Mouse (Mus musculus) kidney, postnatal 14 days (tissue): ENCODE measurements around the gene Parvg.
A peak's percentile ranks its signal among the peaks of the same experiment; 100 is the strongest.

Experiments
- DNase-seq: peaks from one replicate; pipeline ENCODE4 v3.0.0; 2022; ENCODE audit warnings: mixed read lengths

Gene Parvg

GRCm38 (mm10) chr15:84310271-84310670, 13.6 kb upstream of the Parvg start:
- no peak for DNase-seq

- no peak for DNase-seq
Observed at GRCm38 (mm10) chr15:84311295-84312085, 12.3 kb upstream of the Parvg start.

- DNase-seq, result no peak
Observed at GRCm38 (mm10) chr15:84312878-84313565, 10.8 kb upstream of the Parvg start.

- DNase-seq, result no peak
Observed at GRCm38 (mm10) chr15:84313566-84313878, 10.3 kb upstream of the Parvg start.

GRCm38 (mm10) chr15:84314420-84315080, 9.3 kb upstream of the Parvg start:
- DNase-seq, result no peak

GRCm38 (mm10) chr15:84315276-84316046, 8.4 kb upstream of the Parvg start:
- DNase-seq, result peak; percentile 41

GRCm38 (mm10) chr15:84319393-84319792, 4.4 kb upstream of the Parvg start:
- DNase-seq, result no peak

- DNase-seq, result no peak
Observed at GRCm38 (mm10) chr15:84321544-84322174, 2.2 kb upstream of the Parvg start.

GRCm38 (mm10) chr15:84324870-84325553, 1.2 kb downstream of the Parvg start:
- DNase-seq, result no peak

GRCm38 (mm10) chr15:84325736-84326135, 1.9 kb downstream of the Parvg start:
- no peak for DNase-seq

- DNase-seq, result no peak
Observed at GRCm38 (mm10) chr15:84328870-84329269, 5.0 kb downstream of the Parvg start.

GRCm38 (mm10) chr15:84329940-84330339, 6.1 kb downstream of the Parvg start:
- DNase-seq, result peak; percentile 55

- DNase-seq, result peak; percentile 37
Observed at GRCm38 (mm10) chr15:84331066-84331612, 7.3 kb downstream of the Parvg start.

- DNase-seq, result no peak
Observed at GRCm38 (mm10) chr15:84336281-84336817, 12.5 kb downstream of the Parvg start.

GRCm38 (mm10) chr15:84337599-84337998, 13.8 kb downstream of the Parvg start:
- DNase-seq, result no peak

GRCm38 (mm10) chr15:84340926-84341325, 17.1 kb downstream of the Parvg start:
- DNase-seq, result no peak

GRCm38 (mm10) chr15:84348769-84349168, 24.9 kb downstream of the Parvg start:
- DNase-seq, result no peak

- no peak for DNase-seq
Observed at GRCm38 (mm10) chr15:84349915-84350738, 26.3 kb downstream of the Parvg start.

- DNase-seq, result no peak
Observed at GRCm38 (mm10) chr15:84351342-84351741, 27.5 kb downstream of the Parvg start.
